Mouse (Mus musculus) stomach, postnatal 0 days (tissue): ENCODE measurements around the gene Hp1bp3.

Experiments used
- CTCF ChIP-seq: IDR thresholded peaks from 2 replicates; pipeline ENCODE4 v1.5.1; 2016; ENCODE audit warnings: antibody characterized with exemption, low read depth, mild to moderate bottlenecking, moderate library complexity
- EP300 ChIP-seq: optimal IDR thresholded peaks from 2 replicates; pipeline ENCODE3; 2016; ENCODE audit warnings: antibody characterized with exemption

DNA sequence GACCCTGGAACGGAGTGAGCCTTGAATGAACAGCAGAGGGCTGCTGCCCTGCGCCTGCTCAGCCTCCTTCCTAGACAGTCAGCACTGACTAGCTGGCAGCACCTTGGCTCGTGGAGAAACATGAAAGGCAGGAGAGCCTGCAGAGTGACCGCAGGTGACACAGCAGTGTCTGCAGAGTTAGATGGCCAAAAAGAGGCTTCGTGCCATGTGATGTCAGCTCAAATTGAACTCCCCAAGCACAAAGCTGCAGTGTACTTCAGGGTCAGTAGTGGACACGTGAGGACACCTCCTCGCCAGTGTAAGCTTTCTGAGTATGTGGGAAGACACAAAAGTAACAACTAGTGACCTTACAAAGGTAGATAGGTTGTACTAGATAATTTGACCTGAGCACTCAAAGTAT, 30.1 kb upstream of the Hp1bp3 start:
- TF ChIP-seq CTCF (no peak), EP300 (no peak)
